Mouse (Mus musculus) hindbrain, embryonic 11.5 days (tissue): ENCODE measurements around the gene Fam207a. TPM values are rescaled to one million over a fixed set of nuclear protein-coding genes. Genes with fewer than 3 reads are reported as not detected.

ENCODE experiments used
- ATAC-seq: fragments of 200-750 bp; cut with Nextera tagmentation; 2 replicates; pipeline ENCODE4 v1.8.0; 2017; ENCODE audit warnings: mild to moderate bottlenecking, moderate TSS enrichment, moderate library complexity; ENCODE audit not compliant: low FRiP score
- DNase-seq: peaks from one replicate; pipeline ENCODE4 v3.0.0-alpha.2; 2015; ENCODE audit warnings: low spot score
- H3K27ac ChIP-seq: fragments of 300-500 bp; sonication (generic); 2 replicates; pipeline ENCODE4 v1.5.1; 2014; ENCODE audit warnings: mild to moderate bottlenecking, low read depth, low read length
- H3K27me3 ChIP-seq: fragments of 300-500 bp; sonication (generic); 2 replicates; pipeline ENCODE4 v1.6.1; 2014; ENCODE audit warnings: mild to moderate bottlenecking, low read length, moderate library complexity, mixed read lengths; ENCODE audit not compliant: control insufficient read depth, insufficient read depth
- H3K36me3 ChIP-seq: fragments of 300-500 bp; sonication (generic); 2 replicates; pipeline ENCODE4 v1.6.1; 2014; ENCODE audit warnings: mild to moderate bottlenecking, low read length, moderate library complexity, mixed read lengths; ENCODE audit not compliant: control insufficient read depth, insufficient read depth
- H3K4me1 ChIP-seq: fragments of 300-500 bp; sonication (generic); replicated peaks from 2 replicates; pipeline ENCODE4 v1.6.1; 2014; ENCODE audit warnings: low read length, mixed read lengths; ENCODE audit not compliant: control insufficient read depth, insufficient read depth
- H3K4me2 ChIP-seq: fragments of 300-500 bp; sonication (generic); replicated peaks from 2 replicates; pipeline ENCODE4 v1.6.1; 2014; ENCODE audit warnings: mild to moderate bottlenecking, low read depth, low read length
- H3K4me3 ChIP-seq: fragments of 300-500 bp; sonication (generic); 2 replicates; pipeline ENCODE4 v1.5.1; 2014; ENCODE audit warnings: low read depth, low read length
- H3K9ac ChIP-seq: fragments of 300-500 bp; sonication (generic); 2 replicates; pipeline ENCODE4 v1.6.1; 2014; ENCODE audit warnings: low read depth, low read length
- H3K9me3 ChIP-seq: fragments of 300-500 bp; sonication (generic); 2 replicates; pipeline ENCODE4 v1.6.1; 2016; ENCODE audit warnings: low read length; ENCODE audit not compliant: control insufficient read depth
- WGBS: fragments of 180-500 bp; shearing (Covaris S2); extraction: QIAGEN DNeasy Blood & Tissue Kit; methylation state at CpG from one replicate; pipeline ENCODE4 v1.1.7; 2014; 5-methylcytosine and 5-hydroxymethylcytosine counted together
- polyA plus RNA-seq: library from polyadenylated mRNA; unstranded; fragments of >200 nt; fragmentation: Nextera tagmentation; extraction: Ambion mirVana; gene quantifications from 2 replicates; pipeline ENCODE4 v1.2.1, GENCODE M21; 2014

Fam207a gene
- polyA plus RNA-seq, 1 experiment from 2014 or later, result 34.6 TPM

GRCm38 (mm10) chr10:77537215-77538209, 21.9 kb upstream of the Fam207a start:
- no peaks in the 10 kb centered on the region for H3K27me3 ChIP-seq
- WGBS, result 85% methylated on average over 11 of the region's 11 CpGs
- H3K4me2 ChIP-seq, result no peak overlapping the region
- no peak overlapping the region for H3K9ac ChIP-seq
- DNase-seq (no peak), ATAC-seq (no peak)
- H3K4me1 ChIP-seq, result no peaks in the 10 kb centered on the region
- no peaks in the 10 kb centered on the region for H3K36me3 ChIP-seq
- no peaks in the 10 kb centered on the region for H3K9me3 ChIP-seq
- no peak overlapping the region for H3K27ac ChIP-seq
- H3K4me3 ChIP-seq, result no peak overlapping the region

GRCm38 (mm10) chr10:77536727-77537126, 21.1 kb upstream of the Fam207a start:
- no peaks in the 10 kb centered on the region for H3K36me3 ChIP-seq
- WGBS, result 74% methylated on average over 8 of the region's 8 CpGs
- no peak overlapping the region for H3K4me2 ChIP-seq
- H3K4me1 ChIP-seq, result no peaks in the 10 kb centered on the region
- no peak for DNase-seq
- H3K9me3 ChIP-seq, result no peaks in the 10 kb centered on the region
- H3K27me3 ChIP-seq, result no peaks in the 10 kb centered on the region
- H3K4me3 ChIP-seq, result no peak overlapping the region
- no peak for ATAC-seq
- H3K27ac ChIP-seq, result no peak overlapping the region
- H3K9ac ChIP-seq, result no peak overlapping the region

DNA sequence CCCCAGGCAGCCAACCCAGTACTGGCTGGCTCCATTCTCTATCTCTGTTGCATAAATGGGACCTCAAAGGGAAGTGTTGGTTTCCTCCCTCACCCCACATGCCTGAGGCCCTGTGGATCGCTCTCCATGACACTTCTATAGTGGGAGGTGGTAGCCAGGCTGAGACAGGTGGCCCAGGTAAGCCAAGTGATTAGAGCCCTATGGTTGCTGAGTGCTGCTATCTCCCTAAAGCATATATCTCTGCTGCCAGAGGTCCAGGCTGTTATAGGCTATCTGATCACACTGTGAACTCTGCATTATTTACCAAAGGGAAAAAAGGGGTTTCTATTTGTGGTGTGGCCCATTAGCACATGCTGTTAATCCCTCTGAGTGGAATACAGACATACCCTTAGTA, 16.4 kb upstream of the Fam207a start:
- H3K4me1 ChIP-seq, result no peaks in the 10 kb centered on the region
- WGBS, result 91% methylated on average over 1 of the region's 1 CpGs
- no peaks in the 10 kb centered on the region for H3K9me3 ChIP-seq
- DNase-seq (no peak), ATAC-seq (no peak)
- no peak overlapping the region for H3K4me2 ChIP-seq
- no peaks in the 10 kb centered on the region for H3K36me3 ChIP-seq
- no peak overlapping the region for H3K27ac ChIP-seq
- H3K27me3 ChIP-seq, result no peaks in the 10 kb centered on the region
- H3K9ac ChIP-seq, result no peak overlapping the region
- H3K4me3 ChIP-seq, result no peak overlapping the region

- H3K27ac ChIP-seq, result no peak overlapping the region
- no peaks in the 10 kb centered on the region for H3K9me3 ChIP-seq
- H3K9ac ChIP-seq, result no peak overlapping the region
- WGBS, result 76% methylated on average over 6 of the region's 6 CpGs
- DNase-seq (no peak), ATAC-seq (no peak)
- H3K27me3 ChIP-seq, result no peaks in the 10 kb centered on the region
- no peaks in the 10 kb centered on the region for H3K4me1 ChIP-seq
- no peak overlapping the region for H3K4me2 ChIP-seq
- no peak overlapping the region for H3K4me3 ChIP-seq
- no peaks in the 10 kb centered on the region for H3K36me3 ChIP-seq
Observed at GRCm38 (mm10) chr10:77531026-77532019, 15.7 kb upstream of the Fam207a start.

- no peak for ATAC-seq
- no peaks in the 10 kb centered on the region for H3K4me1 ChIP-seq
- H3K9ac ChIP-seq, result no peak within 1 kb of the TSS
- no peak within 1 kb of the TSS for H3K4me2 ChIP-seq
- H3K9me3 ChIP-seq, result no peaks in the 10 kb centered on the region
- DNase-seq, result no peak
- no peak within 1 kb of the TSS for H3K4me3 ChIP-seq
- 67% methylated on average over 9 of the region's 9 CpGs for WGBS
- no peaks in the 10 kb centered on the region for H3K27me3 ChIP-seq
- no peak within 1 kb of the TSS for H3K27ac ChIP-seq
- H3K36me3 ChIP-seq, result no peaks in the 10 kb centered on the region
Observed at GRCm38 (mm10) chr10:77530140-77530539, 14.6 kb upstream of the Fam207a start, which contains the start of gene Itgb2. Gene Itgb2, plus strand, starts transcription at chr10:77530252.

- Histone ChIP-seq H3K9ac (no peak overlapping the region), H3K27ac (no peak overlapping the region), H3K4me1 (no peaks in the 10 kb centered on the region), H3K4me2 (no peak overlapping the region), H3K4me3 (no peak overlapping the region), H3K27me3 (no peaks in the 10 kb centered on the region), H3K9me3 (no peaks in the 10 kb centered on the region), H3K36me3 (no peaks in the 10 kb centered on the region)
- no peak for DNase-seq
- ATAC-seq, result no peak
- 87% methylated on average over 6 of the region's 6 CpGs for WGBS
Observed at GRCm38 (mm10) chr10:77528634-77529033, 13.0 kb upstream of the Fam207a start.

- ATAC-seq, result no peak
Observed at GRCm38 (mm10) chr10:77526488-77526887, 10.9 kb upstream of the Fam207a start.

DNA sequence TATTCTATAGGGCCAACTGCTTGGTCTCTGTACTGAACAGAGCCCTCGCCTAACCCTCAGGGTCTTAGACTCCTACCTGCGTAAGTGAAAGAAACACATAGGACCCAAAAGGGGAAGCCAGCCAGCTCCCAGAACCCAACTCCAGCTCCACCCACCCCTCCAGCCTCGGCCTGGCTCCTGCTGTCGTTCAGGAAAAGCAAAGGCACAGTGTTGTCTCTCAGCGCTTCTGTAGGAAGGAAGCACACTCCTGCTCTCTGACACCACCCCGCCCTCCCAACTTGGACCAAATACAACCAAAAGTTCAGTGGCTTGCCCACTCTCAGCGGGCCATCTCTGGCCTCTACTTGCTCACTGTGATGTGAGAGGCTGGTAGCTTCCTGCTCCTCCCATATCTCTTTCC, 7.7 kb upstream of the Fam207a start:
- WGBS, result 73% methylated on average over 7 of the region's 7 CpGs
- no peaks in the 10 kb centered on the region for H3K36me3 ChIP-seq
- no peak overlapping the region for H3K4me3 ChIP-seq
- peaks cover 4% of the 10 kb centered on the region; the same call in 1 of the 2 replicates for H3K27me3 ChIP-seq
- H3K9me3 ChIP-seq, result no peaks in the 10 kb centered on the region
- DNase-seq (no peak), ATAC-seq (no peak)
- H3K4me2 ChIP-seq, result no peak overlapping the region
- H3K27ac ChIP-seq, result no peak overlapping the region
- peaks cover 4% of the 10 kb centered on the region; the same call in 1 of the 2 replicates for H3K4me1 ChIP-seq
- H3K9ac ChIP-seq, result no peak overlapping the region

More at GRCm38 (mm10) chr10:77526488-77526887, 10.9 kb upstream of the Fam207a start:
- no peaks in the 10 kb centered on the region for H3K9me3 ChIP-seq
- H3K4me1 ChIP-seq, result peaks cover 4% of the 10 kb centered on the region; the same call in 1 of the 2 replicates
- DNase-seq, result no peak
- 67% methylated on average over 2 of the region's 2 CpGs for WGBS
- H3K36me3 ChIP-seq, result no peaks in the 10 kb centered on the region
- H3K4me2 ChIP-seq, result no peak overlapping the region
- peaks cover 4% of the 10 kb centered on the region; the same call in 1 of the 2 replicates for H3K27me3 ChIP-seq
- no peak overlapping the region for H3K27ac ChIP-seq
- H3K4me3 ChIP-seq, result no peak overlapping the region
- H3K9ac ChIP-seq, result no peak overlapping the region
